Mouse (Mus musculus) midbrain, embryonic 15.5 days (tissue): ENCODE data around the gene Emsy. TPM values are rescaled to one million over a fixed set of nuclear protein-coding genes. Genes with fewer than 3 reads are reported as not detected.

ENCODE experiments used
- ATAC-seq: fragments of 200-750 bp; cut with Nextera tagmentation; replicated peaks from 2 replicates; pipeline ENCODE4 v1.8.0; 2017; ENCODE audit warnings: moderate TSS enrichment
- H3K27ac ChIP-seq: fragments of 300-500 bp; sonication (generic); 2 replicates; pipeline ENCODE4 v1.5.1; 2015; ENCODE audit warnings: mild to moderate bottlenecking, inconsistent platforms
- H3K27me3 ChIP-seq: fragments of 300-500 bp; sonication (generic); replicated peaks from 2 replicates; pipeline ENCODE4 v1.6.1; 2015; ENCODE audit warnings: inconsistent platforms
- H3K36me3 ChIP-seq: fragments of 300-500 bp; sonication (generic); replicated peaks from 2 replicates; pipeline ENCODE4 v1.6.1; 2015; ENCODE audit warnings: inconsistent platforms
- H3K4me1 ChIP-seq: fragments of 300-500 bp; sonication (generic); 2 replicates; pipeline ENCODE4 v1.6.1; 2015; ENCODE audit warnings: inconsistent platforms
- H3K4me2 ChIP-seq: fragments of 300-500 bp; sonication (generic); 2 replicates; pipeline ENCODE4 v1.6.1; 2015; ENCODE audit warnings: inconsistent platforms, mild to moderate bottlenecking, moderate library complexity
- H3K4me3 ChIP-seq: fragments of 300-500 bp; sonication (generic); 2 replicates; pipeline ENCODE4 v1.5.1; 2015; ENCODE audit warnings: mild to moderate bottlenecking, inconsistent platforms
- H3K9ac ChIP-seq: fragments of 300-500 bp; sonication (generic); 2 replicates; pipeline ENCODE4 v1.6.1; 2015; ENCODE audit warnings: mild to moderate bottlenecking, inconsistent platforms
- H3K9me3 ChIP-seq: fragments of 300-500 bp; sonication (generic); 2 replicates; pipeline ENCODE4 v1.6.1; 2016; ENCODE audit warnings: inconsistent platforms
- WGBS: fragments of 180-500 bp; shearing (Covaris S2); methylation state at CpG from one replicate; pipeline ENCODE4 v1.1.7; 2015; ENCODE audit warnings: mixed read lengths; 5-methylcytosine and 5-hydroxymethylcytosine counted together
- polyA plus RNA-seq: library from polyadenylated mRNA; unstranded; fragments of >200 nt; fragmentation: Nextera tagmentation; extraction: Ambion mirVana; gene quantifications from 2 replicates; pipeline ENCODE4 v1.2.1, GENCODE M21; 2015

Emsy gene
- polyA plus RNA-seq, 1 experiment from 2014 or later = 40.8 TPM

DNA sequence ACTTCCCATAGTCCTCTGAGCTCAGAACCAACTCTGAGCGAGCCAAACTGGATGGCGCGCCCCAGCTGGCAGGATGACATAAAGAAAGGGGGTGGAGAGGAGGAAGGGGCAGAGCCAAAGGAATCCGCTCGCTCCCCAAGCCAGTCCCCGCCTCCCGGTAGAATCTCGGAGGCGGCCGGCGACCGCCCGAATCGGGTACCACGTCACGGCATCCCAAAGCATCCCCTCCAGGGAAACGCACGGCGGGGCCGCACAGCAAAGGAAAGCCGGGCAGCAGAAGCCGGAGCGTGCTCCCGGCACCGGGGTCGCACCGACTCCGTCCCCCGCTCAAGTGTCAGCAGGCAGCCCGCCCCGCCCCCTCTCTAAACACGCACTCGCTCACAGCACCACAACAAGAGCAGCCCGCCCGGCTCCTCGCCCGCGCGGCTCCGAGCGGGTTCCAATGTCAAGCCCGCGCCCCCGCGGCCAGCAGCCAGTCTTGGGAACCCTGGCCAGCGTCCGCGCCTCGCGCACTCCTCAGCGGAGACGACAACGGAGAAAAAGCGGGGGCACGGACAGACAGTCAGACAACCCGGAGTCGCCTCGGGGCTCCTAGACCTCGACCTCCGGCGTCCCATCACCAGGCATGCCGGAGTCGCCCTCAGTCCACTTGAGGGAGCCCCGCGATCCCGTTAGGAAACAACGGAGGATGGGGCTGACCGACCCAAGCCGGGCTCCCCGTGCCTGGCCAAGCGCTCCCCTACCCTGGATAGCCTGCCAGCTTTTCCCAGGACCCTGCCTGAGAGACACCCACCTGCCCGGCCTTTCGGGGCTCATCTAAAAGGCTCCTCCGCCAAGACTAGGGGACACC lies 677 bp downstream of the Emsy start:
- peak overlapping the region; percentile 80 for H3K9ac ChIP-seq
- peak overlapping the region; percentile 73 for H3K4me2 ChIP-seq
- peak overlapping the region; percentile 83 for H3K4me3 ChIP-seq
- H3K27me3 ChIP-seq = no peaks in the 10 kb centered on the region
- no peaks in the 10 kb centered on the region for H3K9me3 ChIP-seq
- peaks cover 30% of the 10 kb centered on the region for H3K4me1 ChIP-seq
- peak; percentile 85 for ATAC-seq
- H3K27ac ChIP-seq = peak overlapping the region; percentile 90
- 0 out of 2 replicates have a peak, but pooled peaks cover 4% of the 10 kb centered on the region for H3K36me3 ChIP-seq
- under 1% methylated on average over 74 of the region's 74 CpGs for WGBS

DNA sequence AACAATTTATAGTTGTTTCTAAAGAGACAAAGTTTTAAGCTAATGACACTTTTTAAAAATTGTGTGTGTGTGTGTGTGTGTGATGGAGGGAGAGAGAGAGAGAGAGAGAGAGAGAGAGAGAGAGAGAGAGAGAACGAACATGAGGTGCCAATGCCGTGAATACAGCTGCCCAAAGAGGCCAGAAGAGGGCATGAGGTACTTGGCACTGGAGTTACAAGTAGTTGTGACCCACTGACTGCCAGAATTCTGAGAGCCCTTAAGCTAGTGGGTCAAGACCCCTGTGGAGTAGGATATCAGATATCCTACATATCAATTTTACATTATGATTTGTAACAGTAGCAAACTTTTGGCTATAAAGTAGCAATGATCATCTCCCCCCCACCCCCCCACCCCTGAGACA lies 4.9 kb downstream of the Emsy start:
- ATAC-seq = no peak
- Histone ChIP-seq H3K9me3 (no peaks in the 10 kb centered on the region), H3K4me2 (no peak overlapping the region), H3K4me3 (no peak overlapping the region), H3K9ac (no peak overlapping the region), H3K27ac (no peak overlapping the region), H3K27me3 (no peaks in the 10 kb centered on the region), H3K4me1 (peaks cover 17% of the 10 kb centered on the region), H3K36me3 (peaks cover 16% of the 10 kb centered on the region; the same call in 1 of the 2 replicates)
- WGBS = 94% methylated on average over 2 of the region's 2 CpGs

DNA sequence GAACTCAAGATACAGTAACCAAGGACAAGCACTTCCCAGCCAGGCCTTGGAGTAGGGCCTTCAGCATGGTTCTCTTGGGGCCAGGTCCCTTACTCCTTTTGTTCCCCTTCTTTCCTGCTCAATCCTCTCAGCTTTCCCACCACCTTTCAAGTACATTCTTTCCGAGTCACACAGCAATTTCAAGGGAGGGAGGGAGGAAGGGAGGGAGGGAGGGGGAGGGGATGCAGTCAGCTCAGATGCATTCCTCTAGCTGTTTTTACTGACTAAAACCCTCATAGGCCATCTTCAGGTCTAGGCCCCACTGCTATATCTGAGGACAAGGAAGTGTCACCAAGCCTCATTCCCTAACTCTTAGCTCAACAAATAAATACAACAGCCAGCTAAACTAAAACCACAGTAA lies 12.3 kb downstream of the Emsy start:
- ATAC-seq = no peak
- 7% methylated on average over 1 of the region's 1 CpGs for WGBS
- no peaks in the 10 kb centered on the region for H3K4me1 ChIP-seq
- H3K9me3 ChIP-seq = no peaks in the 10 kb centered on the region
- H3K4me2 ChIP-seq = no peak overlapping the region
- no peak overlapping the region for H3K27ac ChIP-seq
- H3K4me3 ChIP-seq = no peak overlapping the region
- H3K36me3 ChIP-seq = peaks cover 27% of the 10 kb centered on the region
- no peaks in the 10 kb centered on the region for H3K27me3 ChIP-seq
- H3K9ac ChIP-seq = no peak overlapping the region

DNA sequence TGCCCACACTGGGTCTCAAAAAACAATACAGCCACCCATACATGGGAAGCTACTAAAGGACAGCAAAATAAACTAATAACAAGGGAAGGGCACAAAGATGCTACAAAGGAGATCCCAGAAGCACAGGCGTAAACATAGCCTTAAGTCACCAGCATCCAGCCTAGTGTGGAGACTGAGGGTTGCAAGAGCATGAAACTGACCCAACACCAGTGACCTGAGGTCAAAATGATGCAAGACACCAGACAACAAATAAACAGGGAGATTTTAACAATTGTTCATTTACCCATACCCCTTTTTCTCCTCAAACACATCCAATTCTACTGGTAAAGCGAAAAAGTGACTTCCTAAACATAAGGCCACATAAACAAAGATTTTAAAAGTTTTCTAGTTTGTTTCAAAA lies 20.0 kb downstream of the Emsy start:
- Histone ChIP-seq H3K27ac (no peak overlapping the region), H3K9ac (no peak overlapping the region), H3K4me1 (no peaks in the 10 kb centered on the region), H3K9me3 (no peaks in the 10 kb centered on the region), H3K4me2 (no peak overlapping the region), H3K36me3 (peaks cover 14% of the 10 kb centered on the region), H3K27me3 (no peaks in the 10 kb centered on the region), H3K4me3 (no peak overlapping the region)
- ATAC-seq = no peak
- WGBS = 95% methylated on average over 2 of the region's 2 CpGs

DNA sequence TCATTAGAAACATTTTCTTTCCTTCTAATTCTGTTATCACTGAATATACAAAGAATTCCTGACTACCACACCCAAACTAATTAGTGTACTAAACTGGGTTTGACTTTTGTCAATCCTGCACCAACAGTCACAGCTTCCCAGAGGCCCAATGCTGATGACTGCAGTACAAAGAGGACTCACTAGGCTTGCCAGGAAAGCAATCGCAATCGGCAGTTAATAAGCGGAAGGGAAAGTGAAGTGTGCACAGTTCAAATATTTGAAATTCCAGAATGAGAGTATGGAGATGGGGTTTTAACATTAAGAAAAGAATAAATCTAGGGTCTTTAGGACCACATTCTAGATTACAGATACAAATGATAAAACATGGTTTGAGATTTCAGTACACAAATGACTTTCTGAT lies 23.6 kb downstream of the Emsy start:
- peaks cover 10% of the 10 kb centered on the region for H3K36me3 ChIP-seq

DNA sequence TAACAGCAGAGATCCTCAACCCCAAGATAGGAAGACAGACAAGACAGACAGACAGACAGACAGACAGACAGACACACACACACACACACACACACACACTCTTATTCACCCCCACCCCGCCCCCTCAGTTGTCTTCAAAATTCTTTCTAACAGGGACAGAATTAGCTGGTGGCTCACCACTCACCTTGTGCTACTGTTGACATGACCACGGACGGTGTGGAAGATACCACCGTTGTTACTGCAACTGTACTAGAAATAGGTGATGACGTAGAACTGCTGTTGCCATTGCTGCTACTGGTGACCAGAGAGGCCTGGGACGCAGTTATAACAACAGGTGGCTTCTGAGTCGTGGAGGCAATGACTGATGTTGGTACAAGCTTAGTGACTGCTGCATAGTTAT lies 26.6 kb downstream of the Emsy start:
- H3K27ac ChIP-seq = no peak overlapping the region
- no peaks in the 10 kb centered on the region for H3K9me3 ChIP-seq
- H3K36me3 ChIP-seq = peaks cover 10% of the 10 kb centered on the region; the same call in 1 of the 2 replicates
- H3K27me3 ChIP-seq = no peaks in the 10 kb centered on the region
- no peak overlapping the region for H3K4me2 ChIP-seq
- H3K4me3 ChIP-seq = no peak overlapping the region
- H3K9ac ChIP-seq = no peak overlapping the region
- 97% methylated on average over 7 of the region's 7 CpGs for WGBS
- H3K4me1 ChIP-seq = no peaks in the 10 kb centered on the region
- no peak for ATAC-seq

More for the DNA sequence above, 23.6 kb downstream of the Emsy start:
- no peaks in the 10 kb centered on the region for H3K9me3 ChIP-seq
- H3K4me1 ChIP-seq = no peaks in the 10 kb centered on the region
- ATAC-seq = no peak
- no peak overlapping the region for H3K4me3 ChIP-seq
- H3K4me2 ChIP-seq = no peak overlapping the region
- no peak overlapping the region for H3K9ac ChIP-seq
- 64% methylated on average over 3 of the region's 3 CpGs for WGBS
- no peaks in the 10 kb centered on the region for H3K27me3 ChIP-seq
- H3K27ac ChIP-seq = no peak overlapping the region

DNA sequence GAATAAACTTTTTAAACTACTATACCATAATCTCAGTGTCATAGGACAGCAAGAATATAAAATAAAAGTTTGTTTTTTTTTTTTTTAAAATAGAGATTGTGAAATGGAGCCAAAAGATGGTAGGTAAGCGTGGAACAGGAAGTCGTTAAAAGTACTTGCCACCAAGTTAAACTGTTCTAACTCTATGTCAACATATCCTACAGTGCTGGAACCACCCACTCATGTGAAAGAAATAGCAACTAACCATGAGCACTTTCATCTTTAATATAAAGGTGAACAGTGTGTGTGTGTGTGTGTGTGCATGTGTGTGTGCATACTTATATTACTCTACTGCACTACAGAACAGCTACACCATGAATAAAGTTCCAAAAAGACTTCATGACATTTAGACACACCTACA lies 38.8 kb downstream of the Emsy start:
- Histone ChIP-seq H3K9me3 (no peaks in the 10 kb centered on the region), H3K4me1 (no peaks in the 10 kb centered on the region), H3K4me2 (no peak overlapping the region), H3K4me3 (no peak overlapping the region), H3K9ac (no peak overlapping the region), H3K27ac (no peak overlapping the region), H3K27me3 (no peaks in the 10 kb centered on the region), H3K36me3 (peaks cover 19% of the 10 kb centered on the region)
- 94% methylated on average over 2 of the region's 2 CpGs for WGBS
- no peak for ATAC-seq

DNA sequence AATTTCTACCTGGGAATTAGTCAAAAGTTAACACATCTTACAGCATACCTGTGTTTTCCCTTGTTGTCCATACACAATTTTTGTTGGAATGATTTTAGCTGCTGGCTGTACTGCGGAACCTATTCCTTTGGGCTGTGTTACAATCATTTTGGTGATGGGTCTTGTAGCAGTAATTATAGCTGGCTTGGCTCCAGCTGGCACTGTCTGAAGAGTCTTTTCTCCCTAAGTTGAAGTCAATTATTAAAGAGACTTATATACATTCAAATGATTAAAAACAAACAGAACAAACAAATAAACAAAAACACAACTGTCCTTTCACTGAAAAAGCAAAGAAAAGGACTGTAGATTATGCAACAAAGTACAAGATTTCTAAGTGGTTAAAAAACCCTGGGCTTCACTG lies 43.6 kb downstream of the Emsy start:
- no peak overlapping the region for H3K27ac ChIP-seq
- peaks cover 24% of the 10 kb centered on the region for H3K36me3 ChIP-seq
- H3K27me3 ChIP-seq = no peaks in the 10 kb centered on the region
- no peak overlapping the region for H3K9ac ChIP-seq
- 83% methylated on average over 1 of the region's 1 CpGs for WGBS
- H3K4me2 ChIP-seq = no peak overlapping the region
- no peaks in the 10 kb centered on the region for H3K4me1 ChIP-seq
- H3K9me3 ChIP-seq = no peaks in the 10 kb centered on the region
- ATAC-seq = no peak
- no peak overlapping the region for H3K4me3 ChIP-seq

DNA sequence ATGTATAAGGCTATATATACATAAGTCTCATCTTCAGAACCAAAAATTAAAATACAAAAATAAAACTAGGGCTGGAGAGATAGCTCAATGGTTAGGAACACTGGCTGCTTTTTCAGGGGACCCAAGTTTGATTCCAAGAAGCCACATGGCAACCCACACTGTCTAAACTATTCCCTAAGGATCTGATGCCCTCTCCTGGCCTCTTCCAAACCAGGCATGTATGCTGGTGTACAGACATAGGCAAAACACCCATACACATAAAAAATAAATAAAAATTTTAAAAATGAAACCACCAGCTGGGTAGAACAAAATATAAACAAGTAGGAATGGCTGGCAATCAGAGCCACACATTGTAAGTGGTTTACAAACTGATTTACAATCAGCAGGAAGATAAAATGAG lies 48.1 kb downstream of the Emsy start:
- peaks cover 8% of the 10 kb centered on the region; the same call in 1 of the 2 replicates for H3K36me3 ChIP-seq
- no peaks in the 10 kb centered on the region for H3K4me1 ChIP-seq
- H3K4me2 ChIP-seq = no peak overlapping the region
- H3K27me3 ChIP-seq = no peaks in the 10 kb centered on the region
- no peak overlapping the region for H3K9ac ChIP-seq
- no peaks in the 10 kb centered on the region for H3K9me3 ChIP-seq
- no peak overlapping the region for H3K4me3 ChIP-seq
- H3K27ac ChIP-seq = no peak overlapping the region
- no peak for ATAC-seq

DNA sequence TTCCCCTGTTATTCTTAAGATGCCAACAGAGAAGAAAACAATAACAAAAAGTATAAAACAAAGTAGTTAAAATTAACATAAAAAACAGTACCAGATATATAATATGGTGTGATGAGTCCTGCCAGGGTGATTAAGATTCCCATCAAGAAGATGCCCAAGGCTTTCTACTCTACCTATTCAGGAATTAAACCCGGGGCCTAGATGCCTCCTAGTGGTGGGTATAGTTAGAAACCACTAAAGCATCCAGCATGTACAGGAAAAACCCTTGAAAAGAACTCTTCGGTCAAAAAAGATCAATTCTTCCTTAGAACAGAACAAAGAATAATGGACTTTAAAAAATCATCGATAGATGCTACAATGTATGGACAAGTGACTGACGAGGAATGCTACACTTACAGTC lies 49.4 kb downstream of the Emsy start:
- Histone ChIP-seq H3K4me2 (no peak overlapping the region), H3K9me3 (no peaks in the 10 kb centered on the region), H3K4me1 (no peaks in the 10 kb centered on the region), H3K4me3 (no peak overlapping the region), H3K36me3 (peaks cover 8% of the 10 kb centered on the region; the same call in 1 of the 2 replicates), H3K27ac (no peak overlapping the region), H3K27me3 (no peaks in the 10 kb centered on the region), H3K9ac (no peak overlapping the region)
- ATAC-seq = no peak
- 82% methylated on average over 4 of the region's 4 CpGs for WGBS

DNA sequence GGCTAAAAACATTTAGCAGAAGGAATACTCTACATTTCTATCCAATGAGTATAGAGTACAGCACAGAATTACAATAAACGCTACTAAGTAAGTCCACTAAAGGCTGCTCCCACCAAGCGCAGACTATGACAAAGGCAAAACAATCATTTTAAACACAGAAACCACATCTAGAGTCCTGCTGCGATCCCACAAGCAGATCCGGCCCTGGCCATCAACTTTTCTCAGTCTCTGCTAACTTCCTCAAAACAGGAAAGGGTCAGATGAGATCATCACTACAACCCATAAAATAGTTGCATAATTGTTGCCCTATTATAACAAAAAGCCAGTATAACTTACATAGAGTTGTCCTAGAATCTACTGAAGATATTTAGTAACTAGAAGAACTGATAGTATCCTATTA lies 54.9 kb downstream of the Emsy start:
- no peak for ATAC-seq

DNA sequence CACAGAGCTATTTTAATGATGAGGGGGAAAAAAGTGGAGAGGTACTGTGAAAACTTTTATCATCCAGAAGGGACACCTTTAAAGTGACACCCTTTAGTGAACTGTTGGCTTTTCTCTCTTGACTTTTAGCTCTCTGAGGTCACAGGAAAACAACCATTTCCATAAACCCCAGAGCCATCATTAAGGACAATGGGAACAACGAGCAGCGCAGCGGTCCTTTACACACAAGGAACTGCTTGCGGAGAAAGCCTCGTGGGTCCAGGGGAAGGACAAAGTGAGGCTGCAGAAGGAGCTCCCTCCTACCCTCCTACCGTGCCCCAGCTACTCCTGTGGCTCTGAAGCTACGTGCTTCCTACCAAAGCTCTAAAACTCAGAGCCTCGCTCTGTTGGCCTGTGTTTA lies 59.2 kb downstream of the Emsy start:
- 83% methylated on average over 8 of the region's 8 CpGs for WGBS
- Histone ChIP-seq H3K9me3 (no peaks in the 10 kb centered on the region), H3K4me2 (no peak overlapping the region), H3K4me1 (no peaks in the 10 kb centered on the region), H3K4me3 (no peak overlapping the region), H3K27ac (no peak overlapping the region), H3K27me3 (no peaks in the 10 kb centered on the region), H3K36me3 (peaks cover 31% of the 10 kb centered on the region), H3K9ac (no peak overlapping the region)
- ATAC-seq = no peak

More for the DNA sequence above, 54.9 kb downstream of the Emsy start:
- Histone ChIP-seq H3K36me3 (peaks cover 13% of the 10 kb centered on the region; the same call in 1 of the 2 replicates), H3K4me2 (no peak overlapping the region), H3K4me3 (no peak overlapping the region), H3K9me3 (no peaks in the 10 kb centered on the region), H3K27me3 (no peaks in the 10 kb centered on the region), H3K9ac (no peak overlapping the region), H3K4me1 (no peaks in the 10 kb centered on the region), H3K27ac (no peak overlapping the region)
- 88% methylated on average over 4 of the region's 4 CpGs for WGBS

DNA sequence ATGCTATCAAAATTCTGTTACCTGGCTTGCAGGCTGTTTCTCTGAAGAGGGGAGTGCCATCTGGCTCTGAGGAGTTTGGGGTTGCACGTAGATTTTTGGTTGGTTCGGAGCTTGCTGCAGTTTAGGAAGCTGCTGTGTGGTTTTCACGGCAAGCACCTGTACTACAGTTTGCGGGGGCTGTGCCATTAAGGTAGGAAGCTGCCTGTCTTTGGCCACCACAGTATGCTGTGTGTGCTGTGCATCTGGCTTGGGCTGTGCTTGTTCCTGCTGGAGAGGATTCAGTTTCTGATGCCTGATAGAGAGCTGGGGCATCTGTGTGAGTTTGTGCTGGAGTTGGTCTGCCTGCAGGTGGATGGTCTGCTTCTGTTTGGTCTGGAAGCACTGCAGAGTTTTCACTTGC lies 61.9 kb downstream of the Emsy start:
- no peaks in the 10 kb centered on the region for H3K27me3 ChIP-seq
- WGBS = 95% methylated on average over 4 of the region's 4 CpGs
- no peak overlapping the region for H3K27ac ChIP-seq
- no peaks in the 10 kb centered on the region for H3K9me3 ChIP-seq
- H3K9ac ChIP-seq = no peak overlapping the region
- no peaks in the 10 kb centered on the region for H3K4me1 ChIP-seq
- no peak overlapping the region for H3K4me2 ChIP-seq
- peaks cover 31% of the 10 kb centered on the region for H3K36me3 ChIP-seq
- ATAC-seq = no peak
- no peak overlapping the region for H3K4me3 ChIP-seq
